Mouse (Mus musculus) kidney, adult 9 months (tissue): ENCODE measurements at regions not wholly inside any gene's neighbourhood (a gene's known extent, or its start where the extent isn't known, plus 50 kb on each side); places are given as distances from the start of the nearest gene placed in this dataset.
"Not testable (repeated sequence)": the region's sequence is repeated elsewhere in the genome, so short reads cannot be mapped to it uniquely, and the experiment has no call there.

Experiments
- DNase-seq: peaks from one replicate; pipeline ENCODE4 v3.0.0; 2022

GRCm38 (mm10) chr15:92994191-92994671 is 280.7 kb downstream of the Gxylt1 start:
- no peak for DNase-seq

GRCm38 (mm10) chr15:92993538-92994190 is 281.3 kb downstream of the Gxylt1 start:
- DNase-seq, result no peak

GRCm38 (mm10) chr15:92975774-92976173 is 299.2 kb downstream of the Gxylt1 start:
- no peak for DNase-seq

GRCm38 (mm10) chr15:92974931-92975330 is 300.0 kb downstream of the Gxylt1 start:
- no peak for DNase-seq

GRCm38 (mm10) chr15:92973651-92974229 is 301.2 kb downstream of the Gxylt1 start:
- DNase-seq, result no peak

- no peak for DNase-seq
Measured at GRCm38 (mm10) chr15:92965556-92965955, 309.4 kb downstream of the Gxylt1 start.

GRCm38 (mm10) chr15:92964901-92965300 is 310.1 kb downstream of the Gxylt1 start:
- no peak for DNase-seq

- DNase-seq, result no peak
Measured at GRCm38 (mm10) chr15:92964131-92964530, 310.8 kb downstream of the Gxylt1 start.

- DNase-seq, result not testable (repeated sequence)
Measured at GRCm38 (mm10) chr15:92950912-92951311, 324.1 kb downstream of the Gxylt1 start.

- DNase-seq, result no peak
Measured at GRCm38 (mm10) chr15:92946216-92946615, 328.8 kb downstream of the Gxylt1 start.

GRCm38 (mm10) chr15:92903821-92904220 is 371.2 kb downstream of the Gxylt1 start:
- no peak for DNase-seq

- no peak for DNase-seq
Measured at GRCm38 (mm10) chr15:92897277-92897676, 377.7 kb downstream of the Gxylt1 start.

GRCm38 (mm10) chr15:92895836-92896235 is 379.1 kb downstream of the Gxylt1 start:
- no peak for DNase-seq

- no peak for DNase-seq
Measured at GRCm38 (mm10) chr15:92876438-92876837, 398.5 kb downstream of the Gxylt1 start.

- no peak for DNase-seq
Measured at GRCm38 (mm10) chr15:92864106-92864505, 410.9 kb downstream of the Gxylt1 start.

GRCm38 (mm10) chr15:92850854-92851253 is 424.1 kb downstream of the Gxylt1 start:
- peak; percentile 21 for DNase-seq

GRCm38 (mm10) chr15:92840035-92840434 is 434.9 kb downstream of the Gxylt1 start:
- DNase-seq, result no peak

GRCm38 (mm10) chr15:92839611-92840010 is 435.4 kb downstream of the Gxylt1 start:
- no peak for DNase-seq

GRCm38 (mm10) chr15:92826136-92826535 is 429.5 kb downstream of the Pdzrn4 start:
- DNase-seq, result peak; percentile 65
